Mouse (Mus musculus): ENCODE measurements around the gene Pdhx.

The Pdhx gene

DNA sequence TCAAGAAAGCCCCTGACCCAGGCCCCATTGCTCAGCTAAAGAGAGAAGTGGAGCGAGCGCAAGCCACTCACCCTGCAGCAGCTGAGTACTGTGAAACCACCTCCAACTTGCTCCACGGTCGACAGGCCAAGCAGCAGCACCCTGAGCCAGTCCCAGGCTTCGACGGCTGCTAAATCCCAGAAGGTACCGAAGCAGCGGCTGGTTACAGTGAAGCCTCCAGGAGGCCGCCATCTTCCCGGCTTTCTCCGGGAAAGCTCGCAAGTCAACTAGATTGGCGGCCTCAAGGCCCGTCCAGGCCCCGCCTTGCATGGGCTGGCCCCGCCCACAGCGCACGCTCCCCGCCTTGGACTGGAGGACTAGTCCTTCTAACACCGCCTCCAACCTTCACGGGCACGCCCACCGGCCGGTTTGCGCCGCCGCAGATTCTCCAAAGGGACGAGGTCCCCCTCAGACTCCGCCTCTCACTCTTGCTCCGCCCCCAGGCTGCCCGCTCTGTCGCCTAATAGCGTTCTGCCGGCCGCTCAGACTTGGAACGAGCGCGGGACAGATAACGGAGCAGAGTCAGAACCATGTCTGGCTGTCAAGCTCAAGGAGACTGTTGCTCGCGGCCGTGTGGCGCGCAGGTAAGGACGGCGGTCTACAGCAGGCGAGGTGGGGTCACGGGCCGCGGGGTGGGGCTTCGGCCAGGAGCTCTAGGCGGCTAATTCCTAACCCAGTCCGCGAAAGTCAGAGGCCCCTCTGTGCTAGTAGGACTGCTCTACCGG is at the start of gene Pdhx, which contains the start of gene Apip:
Gene Pdhx, minus strand, starts transcription at position 295 of the 764 bp plus-strand sequence.
Gene Apip, plus strand, starts transcription at position 457 of the 764 bp plus-strand sequence.
- peak; percentile 100 for DNase-seq

DNA sequence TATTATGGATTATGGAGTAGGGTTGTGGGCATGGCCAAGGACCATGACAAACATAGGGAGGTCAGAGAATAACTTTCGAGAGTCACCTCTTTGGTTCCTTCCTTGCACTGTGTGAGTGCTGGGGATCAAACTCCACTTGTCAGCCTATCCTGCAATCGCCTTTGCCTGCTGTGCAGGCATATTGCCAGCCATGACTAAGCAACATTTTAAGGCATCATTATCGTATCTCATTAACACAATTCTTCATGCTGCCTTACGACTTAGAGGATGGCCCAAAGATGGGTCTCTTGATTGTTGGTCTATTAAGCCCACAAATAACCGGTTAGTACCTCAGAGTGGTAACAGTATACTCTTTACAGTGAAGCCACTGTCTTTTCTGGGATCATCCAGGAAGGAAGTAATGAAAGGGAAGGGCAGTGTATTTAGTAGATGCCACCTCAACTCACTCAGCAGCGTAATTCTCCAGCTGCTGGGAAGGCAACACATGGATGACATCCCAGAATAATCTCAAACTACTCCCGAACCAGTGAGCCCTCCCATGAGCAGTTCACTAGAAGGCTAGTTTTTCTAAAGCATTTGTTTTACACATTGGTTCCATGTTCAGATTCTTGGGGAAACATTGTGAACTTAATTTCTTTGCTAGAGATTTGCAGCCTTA is 46.0 kb upstream of the Pdhx start:
- no peak for DNase-seq

DNA sequence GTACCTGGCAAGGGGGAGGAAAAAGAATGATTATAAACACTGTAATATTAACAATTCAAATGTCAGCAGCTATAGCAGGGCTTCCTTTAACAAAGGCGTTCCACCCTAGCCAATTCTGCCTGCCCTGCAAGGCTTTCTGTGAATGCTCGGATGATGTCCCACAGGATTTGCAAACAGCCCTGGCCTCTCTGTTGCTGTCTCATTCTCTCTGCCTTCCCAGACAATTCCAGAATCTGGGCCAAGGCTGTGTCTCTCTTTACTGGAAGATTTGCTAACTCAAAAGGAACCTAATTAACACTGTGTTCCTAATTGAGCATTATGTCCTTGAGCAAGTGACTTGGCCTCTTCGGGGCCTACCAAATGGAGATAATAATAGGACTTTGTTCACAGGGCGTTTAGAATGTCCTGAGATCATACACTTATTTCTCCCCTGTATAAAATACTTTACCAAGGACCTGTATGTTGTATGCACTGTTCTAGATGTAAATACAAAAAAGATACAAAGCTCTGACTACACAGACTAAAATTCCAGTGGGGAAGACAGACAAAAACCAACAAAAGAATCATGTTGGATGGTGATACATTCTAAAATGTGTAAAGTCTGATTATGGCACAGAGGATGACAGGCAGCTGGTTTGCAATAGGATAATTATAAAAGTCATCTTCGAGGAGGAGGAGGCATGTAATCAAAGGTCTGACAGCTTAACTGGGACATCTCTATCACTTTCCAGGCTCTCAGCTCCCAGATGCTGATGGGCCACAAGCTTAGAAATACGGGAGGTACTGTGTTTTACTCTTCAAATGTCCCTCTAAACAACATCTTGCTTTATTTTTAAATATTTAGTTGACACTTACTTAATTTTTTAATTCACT is 45.2 kb upstream of the Pdhx start:
- no peak for DNase-seq

DNA sequence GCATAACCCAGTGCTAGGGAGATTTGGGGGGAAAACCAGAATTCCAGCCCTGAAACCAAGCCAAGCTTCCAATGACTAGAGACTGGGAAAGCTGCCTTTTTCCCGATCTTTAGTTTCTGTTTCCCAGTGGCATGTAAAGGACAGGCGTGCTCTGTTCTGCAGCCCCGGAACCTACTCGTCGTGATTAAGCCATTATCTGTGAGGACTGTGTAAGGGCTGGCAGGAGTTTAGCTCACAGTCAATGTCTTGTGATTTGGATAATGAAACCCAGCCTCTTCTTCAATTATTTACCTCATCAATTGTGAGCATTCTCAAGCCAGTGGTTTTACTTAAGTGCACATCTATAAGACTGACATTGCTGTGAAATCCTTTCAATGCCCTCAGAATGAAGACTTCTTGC is 43.9 kb upstream of the Pdhx start:
- DNase-seq: no peak

DNA sequence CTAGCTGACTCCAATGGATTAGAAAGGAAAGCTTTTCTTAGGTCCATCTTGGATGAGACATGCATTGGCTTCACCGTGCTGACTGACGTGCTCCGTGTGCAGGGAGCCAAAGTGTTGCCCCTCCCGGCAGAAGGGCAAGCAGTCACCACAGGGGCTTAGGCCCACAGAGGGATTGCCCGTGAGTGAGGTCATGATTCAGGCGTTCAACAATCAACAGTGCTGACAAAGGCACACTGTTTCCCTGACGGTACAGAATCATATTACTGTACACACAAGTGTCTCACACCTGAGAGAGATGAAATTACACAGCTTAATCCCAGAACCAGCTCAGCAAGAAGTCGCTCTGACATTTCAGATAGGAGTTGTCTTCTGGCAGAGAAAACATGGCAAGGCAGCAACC is 38.4 kb upstream of the Pdhx start:
- no peak for DNase-seq

DNA sequence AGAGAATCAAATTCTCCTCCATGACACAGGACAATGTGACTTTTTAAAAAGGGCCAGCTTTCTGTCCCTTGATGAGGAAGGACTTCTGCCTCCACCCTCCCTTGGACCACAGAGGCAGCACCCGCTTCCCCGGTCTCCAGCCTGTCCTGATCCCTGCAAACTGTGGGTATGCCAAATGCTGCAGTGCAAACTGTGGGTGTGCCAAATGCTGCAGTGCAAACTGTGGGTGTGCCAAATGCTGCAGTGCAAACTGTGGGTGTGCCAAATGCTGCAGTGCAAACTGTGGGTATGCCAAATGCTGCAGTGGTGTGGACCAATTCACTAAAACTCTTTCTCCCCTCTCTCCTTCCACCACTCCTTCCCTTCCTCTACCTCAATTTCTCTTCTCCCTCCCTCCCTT is 32.9 kb upstream of the Pdhx start:
- no peak for DNase-seq

DNA sequence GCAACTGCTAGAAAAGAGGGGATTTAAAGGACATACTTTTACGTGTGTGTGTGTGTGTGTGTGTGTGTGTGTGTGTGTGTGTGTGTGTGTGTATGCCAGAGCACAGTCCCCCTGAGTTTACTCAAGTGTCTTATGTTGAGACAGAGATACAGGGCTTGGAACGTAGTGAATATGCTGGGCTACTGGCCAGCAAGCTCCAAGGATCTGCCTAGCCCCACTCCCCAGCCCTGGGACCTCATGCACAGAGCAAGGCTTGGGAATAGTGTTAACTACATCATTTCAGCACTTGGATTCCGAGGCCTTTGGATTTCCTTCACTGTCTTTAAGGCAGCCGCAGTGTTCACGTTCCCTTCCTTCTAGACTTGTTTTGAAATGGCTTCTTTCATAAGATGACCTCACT is 29.3 kb upstream of the Pdhx start:
- DNase-seq: no peak

DNA sequence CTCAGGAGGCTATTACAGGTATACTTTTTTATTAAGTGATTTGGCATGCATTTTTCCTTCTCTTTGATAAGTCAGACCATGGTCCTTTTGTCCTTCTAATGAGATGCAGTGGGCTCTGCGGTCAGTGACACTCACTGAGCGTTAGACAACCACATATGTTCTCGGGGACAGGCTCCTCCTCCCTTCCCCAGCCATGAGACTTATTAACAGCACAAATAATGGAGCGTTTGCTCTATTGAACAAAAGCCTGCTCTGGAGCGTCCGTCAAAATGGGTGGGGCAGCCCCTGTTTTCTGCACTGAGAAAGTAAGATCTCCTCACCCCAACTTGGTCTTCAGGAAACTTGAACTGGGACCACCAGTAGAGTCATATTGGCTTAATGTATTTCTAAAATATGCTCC is 16.2 kb upstream of the Pdhx start:
- DNase-seq: no peak

DNA sequence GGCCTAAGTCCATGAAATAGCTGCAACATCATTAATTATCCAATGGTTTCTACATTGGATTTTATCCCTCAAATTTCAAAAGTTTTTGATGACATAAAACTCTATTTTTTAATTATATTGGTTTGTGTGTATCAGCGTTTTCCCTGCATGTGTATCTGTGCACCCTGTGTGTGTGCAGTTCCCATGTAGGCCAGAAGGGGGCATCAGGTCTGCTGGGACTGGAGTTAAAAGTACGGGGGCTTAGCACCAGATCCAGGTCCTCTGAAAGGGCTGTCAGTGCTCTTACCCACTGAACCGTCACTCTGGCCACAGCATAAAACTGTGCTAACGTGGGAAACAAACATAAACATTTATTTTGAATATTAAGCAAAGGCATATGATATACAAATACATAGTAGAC is 14.8 kb upstream of the Pdhx start:
- DNase-seq: no peak

DNA sequence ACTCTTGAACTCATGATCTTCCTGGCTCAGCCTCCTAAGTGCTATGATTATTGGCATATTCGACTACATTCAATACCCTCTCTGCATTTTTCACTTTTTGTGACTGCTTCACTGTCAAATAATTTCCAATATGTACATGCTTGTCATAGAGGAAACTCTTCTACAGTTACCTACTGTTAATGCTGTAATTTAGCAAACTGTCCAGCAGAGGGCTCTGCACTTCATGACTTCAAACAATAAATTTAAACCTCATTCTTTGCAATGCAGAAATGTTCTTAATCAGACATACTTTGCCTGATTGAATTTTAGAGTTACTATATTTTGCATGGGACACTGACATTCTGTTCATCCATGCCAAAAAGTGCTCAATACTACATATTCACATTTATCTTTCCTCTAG is 13.1 kb upstream of the Pdhx start:
- DNase-seq: no peak

DNA sequence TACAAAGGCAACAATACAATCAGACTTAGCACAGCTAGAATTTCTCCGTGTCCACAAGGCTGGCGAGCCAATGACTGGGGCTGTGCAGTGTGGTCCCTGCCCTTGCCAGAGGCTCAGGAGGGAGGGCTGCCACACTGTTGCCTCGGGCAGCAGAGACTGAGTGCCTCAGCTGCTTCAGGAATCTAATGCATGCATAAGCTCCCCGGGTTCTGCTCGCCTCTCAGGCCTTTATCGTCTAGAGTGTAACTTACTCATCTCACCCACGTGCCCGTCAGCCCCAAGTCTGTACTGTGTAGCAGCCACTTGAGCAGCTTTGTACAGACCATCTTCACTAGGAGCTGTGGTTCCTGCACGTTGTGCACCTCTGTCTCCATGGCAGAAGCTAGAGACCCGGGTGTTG is 12.3 kb upstream of the Pdhx start:
- no peak for DNase-seq

DNA sequence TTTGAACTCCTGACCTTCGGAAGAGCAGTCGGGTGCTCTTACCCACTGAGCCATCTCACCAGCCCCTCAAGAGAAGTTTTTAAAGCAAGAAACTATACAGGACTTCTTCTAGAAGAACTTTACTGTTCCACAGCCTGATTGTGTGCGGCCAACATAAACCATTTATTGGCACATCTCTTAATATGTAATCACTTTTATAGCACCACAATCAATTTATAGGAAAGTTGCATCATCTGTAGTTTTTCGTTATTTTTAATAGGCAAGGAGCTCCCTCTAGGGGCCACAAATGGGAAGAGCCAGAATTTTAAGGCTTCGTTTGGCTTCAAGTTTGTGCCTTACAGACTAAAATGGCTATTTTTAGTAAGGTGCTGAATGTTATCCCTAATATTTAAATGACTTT is 11.1 kb upstream of the Pdhx start:
- DNase-seq: peak; percentile 7

DNA sequence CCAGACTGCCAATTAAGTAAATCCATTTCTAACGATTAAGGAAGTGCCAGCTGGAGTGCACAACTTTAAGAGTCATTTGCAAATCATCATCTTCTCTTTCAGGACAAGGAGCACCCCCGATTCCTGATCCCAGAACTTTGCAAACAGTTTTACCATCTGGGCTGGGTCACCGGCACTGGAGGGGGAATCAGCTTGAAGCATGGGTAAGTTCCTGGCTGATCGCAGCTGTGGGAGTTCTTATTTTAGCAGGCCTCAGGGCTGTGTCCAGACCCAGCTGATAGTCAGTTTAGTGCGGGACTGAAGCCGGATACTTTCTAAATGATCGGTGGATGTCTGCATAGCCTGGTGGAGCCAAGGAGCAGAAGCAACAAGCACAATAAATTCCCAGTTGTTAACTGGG is 9.5 kb upstream of the Pdhx start:
- no peak for DNase-seq

DNA sequence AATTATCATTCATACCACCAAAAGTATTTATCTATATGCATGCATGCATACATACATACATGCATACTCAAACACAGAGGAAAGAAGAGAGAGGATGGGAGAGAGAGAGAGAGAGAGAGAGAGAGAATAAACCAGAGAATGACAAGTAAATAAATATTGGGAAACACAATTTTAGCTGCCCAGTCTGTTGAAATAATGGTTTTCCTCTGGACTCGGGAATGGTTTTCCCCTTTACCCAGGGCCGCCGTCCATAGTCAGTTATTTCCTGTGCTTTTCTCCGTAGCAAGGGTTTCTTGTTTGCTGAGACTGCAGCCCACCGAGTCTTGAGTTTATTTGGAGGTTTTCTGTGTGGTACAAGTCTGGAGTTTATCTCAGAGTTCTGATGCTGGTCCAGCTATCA is 8.4 kb upstream of the Pdhx start:
- no peak for DNase-seq

DNA sequence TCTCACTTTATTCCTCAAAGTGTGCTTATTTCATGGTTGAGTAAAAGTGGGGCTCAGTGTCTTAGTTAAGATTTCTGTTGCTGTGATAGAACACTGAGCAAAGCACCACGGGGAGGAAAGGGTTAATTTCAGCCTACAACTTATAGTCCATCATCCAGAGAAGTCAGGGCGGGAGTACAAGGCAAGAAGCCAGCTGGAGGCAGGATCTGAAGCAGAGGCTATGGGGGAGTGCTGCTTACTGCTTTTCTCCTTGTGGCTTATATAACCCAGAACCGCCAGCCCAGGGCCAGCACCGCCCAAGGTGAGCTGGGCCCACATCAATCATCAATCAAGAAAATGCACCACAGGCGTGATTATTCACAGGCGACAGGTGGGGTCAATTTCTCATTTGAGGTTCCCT is 7.8 kb upstream of the Pdhx start:
- DNase-seq: no peak

DNA sequence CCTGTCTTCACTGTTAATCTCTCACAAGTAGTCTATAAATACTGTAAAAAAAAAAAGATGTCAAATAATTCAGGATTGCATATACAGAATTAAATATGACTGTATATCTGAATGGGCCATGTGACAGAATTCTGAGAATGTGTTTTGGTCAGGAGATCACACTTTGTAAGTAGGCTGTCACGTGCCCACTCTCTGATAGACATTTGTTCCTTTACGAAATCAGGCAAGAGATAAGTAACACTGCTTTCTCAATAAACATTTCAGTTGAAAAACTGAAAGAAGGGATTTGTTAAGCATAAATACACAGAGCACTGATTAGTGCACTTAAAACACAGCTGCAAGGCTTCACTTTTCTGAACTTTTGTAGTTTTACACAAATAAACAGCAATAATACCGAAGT is 2.7 kb downstream of the Pdhx start:
- no peak for DNase-seq

DNA sequence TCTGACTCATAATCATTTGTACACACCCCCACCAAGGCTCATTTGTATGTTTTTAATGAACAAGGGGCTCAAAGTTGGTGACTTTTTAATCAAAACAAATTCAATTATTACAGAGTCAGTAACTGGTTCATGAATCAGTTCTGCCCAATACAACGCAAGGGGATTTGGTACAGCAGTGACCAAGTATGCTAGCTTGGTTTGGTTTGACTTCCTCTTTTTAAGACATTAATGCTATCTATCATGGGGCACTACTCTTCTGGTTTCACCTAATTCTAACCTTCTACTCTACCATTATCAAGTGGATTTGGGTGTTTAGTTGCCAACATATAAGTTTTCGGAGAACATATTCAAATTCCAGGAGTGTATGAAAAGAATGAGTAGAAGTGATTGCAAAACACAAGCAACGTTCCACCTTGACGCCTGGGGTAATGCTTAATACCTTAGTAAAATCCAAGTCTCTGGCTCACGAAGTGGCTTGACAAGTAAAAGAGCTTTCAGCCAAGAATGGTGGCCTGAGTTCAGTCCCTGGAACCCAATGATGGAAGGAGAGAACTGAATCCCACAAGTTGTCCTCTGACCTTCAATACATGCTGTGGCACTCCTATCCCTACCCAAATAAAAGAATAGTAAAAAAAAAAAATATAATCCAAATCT is 3.4 kb downstream of the Pdhx start:
- DNase-seq: no peak

DNA sequence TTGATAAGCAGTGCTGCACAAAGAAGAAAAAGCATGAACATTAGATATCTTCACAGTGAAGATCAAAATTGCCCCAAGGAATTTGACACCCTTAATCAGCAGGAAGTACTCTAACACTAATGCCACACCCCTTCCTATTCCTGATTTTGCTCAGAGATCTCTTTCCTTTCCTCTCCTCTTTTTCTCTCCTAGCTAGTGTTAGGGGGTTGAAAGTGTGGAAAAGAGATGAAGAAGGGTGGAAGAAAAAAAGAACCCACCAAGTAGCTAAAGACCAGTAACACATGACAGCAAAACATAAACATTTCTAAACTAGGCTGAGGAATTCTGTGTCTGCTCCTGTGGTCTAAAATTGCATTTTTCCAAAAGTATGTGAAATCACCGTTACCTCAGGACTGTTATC is 4.7 kb downstream of the Pdhx start:
- DNase-seq: no peak

DNA sequence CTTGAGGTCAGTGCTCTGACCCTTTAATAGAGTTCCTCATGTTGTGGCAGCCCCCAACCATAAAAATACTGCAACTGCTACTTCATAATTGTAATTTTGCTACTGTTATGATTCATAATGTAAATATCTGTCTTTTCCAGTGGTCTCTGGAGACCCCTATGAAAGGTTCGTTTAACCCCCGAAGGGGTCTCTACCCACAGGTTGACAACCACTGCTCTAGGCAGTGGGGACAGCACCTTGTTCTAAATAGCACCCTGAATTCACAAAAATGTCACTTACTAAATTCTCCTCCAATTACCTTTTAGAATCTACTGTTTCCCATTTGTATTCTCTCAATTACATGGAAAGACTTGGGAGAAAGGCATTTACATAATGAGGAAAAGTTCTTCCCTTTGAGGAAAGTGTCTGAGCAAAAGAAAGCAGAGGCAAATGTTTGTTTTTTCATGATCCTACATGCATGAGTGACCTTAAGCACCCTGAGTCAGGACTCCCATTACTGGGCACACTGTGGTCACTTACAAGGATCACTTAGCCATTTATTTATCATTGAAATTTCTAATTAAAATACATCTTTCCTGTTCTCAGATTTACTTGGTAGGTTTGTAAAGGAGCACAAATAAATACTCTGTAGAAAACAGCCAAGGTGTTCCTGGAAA is 5.6 kb downstream of the Pdhx start:
- no peak for DNase-seq

DNA sequence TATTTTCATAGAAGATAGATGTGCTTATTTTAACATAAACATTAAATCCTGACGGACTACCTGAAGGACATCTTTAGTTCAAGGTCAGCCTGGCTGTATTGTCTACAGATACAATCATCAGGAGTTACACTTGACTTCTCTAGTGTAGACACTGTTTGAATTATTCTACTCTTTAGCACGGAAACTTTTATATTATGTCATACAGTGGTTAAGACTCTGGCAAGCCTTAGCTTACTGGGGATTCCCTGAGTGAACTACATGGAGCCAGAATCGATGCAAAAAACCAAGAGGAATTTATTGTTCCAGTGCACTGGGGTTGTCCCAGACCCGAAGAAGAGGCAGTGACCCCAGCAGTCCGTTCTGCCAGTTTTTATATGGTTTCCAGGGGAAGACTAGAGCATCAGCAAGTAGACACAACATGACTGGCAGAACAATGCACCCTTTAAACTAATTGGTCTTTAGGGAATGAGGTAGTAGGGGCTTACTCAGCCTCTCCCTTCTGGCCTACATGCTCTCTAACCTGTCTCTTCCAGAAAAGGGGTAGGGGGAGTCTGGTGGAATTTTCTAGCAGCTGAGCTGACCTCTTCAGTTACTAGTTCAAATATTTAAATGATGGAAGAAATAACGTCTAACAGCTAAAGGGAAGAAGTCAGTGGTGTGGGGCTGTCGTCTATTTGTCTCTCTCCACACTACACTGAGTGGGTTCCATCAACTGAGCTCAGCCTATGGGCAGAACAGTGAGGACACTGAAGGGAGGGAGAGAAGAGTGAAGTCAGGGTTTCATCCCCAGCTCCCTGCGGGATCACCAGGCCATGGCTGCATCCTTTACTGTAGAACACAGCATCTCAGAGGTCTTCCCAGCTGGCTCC is 6.4 kb downstream of the Pdhx start:
- DNase-seq: no peak

DNA sequence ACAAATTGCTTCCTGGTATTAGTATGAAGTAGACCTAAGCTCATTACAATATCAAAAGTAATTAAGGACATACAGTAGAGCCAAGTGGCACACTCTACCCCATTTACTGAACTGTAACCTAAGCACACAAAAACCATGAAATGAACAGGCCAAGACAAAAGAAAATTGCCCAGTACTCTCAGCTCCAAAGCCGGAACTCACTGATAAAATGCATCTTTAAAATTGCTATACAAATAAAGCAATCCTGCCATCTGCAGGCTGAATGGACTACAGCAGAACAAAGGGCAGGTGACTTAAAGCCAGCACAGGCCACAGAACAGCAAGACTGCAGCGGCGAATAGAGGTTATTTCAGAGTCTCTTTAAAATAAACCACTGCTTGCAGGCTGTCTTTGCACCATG is 10.4 kb downstream of the Pdhx start:
- peak; percentile 35 for DNase-seq

DNA sequence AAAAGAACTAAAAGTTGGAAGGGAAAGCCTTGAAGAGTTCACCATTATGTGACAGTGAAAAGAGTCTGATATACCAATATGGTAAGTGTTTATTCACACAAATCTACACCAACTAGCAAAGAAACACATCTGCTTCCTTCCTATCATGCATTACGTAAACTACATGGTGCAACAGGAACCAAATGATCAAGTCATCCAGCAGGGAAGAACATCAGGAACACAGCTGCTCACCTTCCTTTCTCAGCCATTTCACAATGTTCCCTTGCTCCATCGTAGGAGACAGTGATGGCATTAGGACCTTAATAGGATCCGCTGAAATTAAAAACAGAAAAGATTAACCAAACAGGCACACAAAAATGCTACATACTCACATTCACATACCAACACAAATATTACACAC is 15.0 kb downstream of the Pdhx start:
- DNase-seq: no peak

All from thymus, postnatal 25 days (tissue).